Mouse (Mus musculus) mouse trophoblast stem cell (cell line): ENCODE results near the gene Lrp1.

Experiments used
- in situ Hi-C, 2 experiments: fragments of 300-500 bp; cut with MseI, MboI; formaldehyde crosslinking; loops; 2 replicates in 1 of 2; 3 replicates in 1 of 2; pipeline ENCODE4 v1.15.1; 2025

Gene Lrp1

DNA sequence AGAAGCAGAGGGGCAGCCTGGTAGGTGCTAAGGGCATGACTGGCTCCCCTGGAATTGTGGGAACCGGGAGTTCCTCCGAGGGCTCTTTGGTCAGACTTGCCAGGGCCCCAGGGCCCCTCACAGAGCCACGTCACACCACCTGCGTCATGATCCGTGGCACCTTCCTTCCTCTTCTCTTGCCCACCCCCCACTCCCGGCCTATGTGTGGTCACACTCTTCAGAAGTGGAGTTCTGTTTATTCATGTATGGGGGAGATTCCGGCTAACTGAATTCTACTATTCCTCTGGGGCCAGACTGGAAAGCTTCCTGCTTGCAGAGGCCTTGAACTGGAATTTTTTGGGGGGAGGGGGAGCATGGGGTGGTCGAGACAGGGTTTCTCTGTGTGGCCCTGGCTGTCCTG, 57.1 kb downstream of the Lrp1 start:
- in situ Hi-C loops, result no loop called here

DNA sequence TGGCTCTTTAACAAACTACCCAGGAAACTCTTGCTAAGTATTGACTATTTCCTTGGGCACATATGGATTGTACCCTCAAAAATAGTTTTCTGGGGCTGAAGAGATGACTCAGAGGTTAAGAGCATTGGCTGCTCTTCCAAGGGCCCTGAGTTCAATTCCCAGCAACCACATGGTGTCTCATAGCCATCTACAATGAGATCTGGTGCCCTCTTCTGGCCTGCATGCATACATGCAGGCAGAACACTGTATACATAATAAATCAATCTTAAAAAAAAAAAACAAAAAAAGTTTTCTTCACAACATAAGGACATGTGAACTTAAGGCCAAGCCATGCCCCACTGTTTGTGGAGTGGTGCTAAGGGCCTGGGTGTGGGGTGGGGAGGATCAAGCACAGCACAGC, 59.8 kb downstream of the Lrp1 start:
- in situ Hi-C loops, result no loop called here

DNA sequence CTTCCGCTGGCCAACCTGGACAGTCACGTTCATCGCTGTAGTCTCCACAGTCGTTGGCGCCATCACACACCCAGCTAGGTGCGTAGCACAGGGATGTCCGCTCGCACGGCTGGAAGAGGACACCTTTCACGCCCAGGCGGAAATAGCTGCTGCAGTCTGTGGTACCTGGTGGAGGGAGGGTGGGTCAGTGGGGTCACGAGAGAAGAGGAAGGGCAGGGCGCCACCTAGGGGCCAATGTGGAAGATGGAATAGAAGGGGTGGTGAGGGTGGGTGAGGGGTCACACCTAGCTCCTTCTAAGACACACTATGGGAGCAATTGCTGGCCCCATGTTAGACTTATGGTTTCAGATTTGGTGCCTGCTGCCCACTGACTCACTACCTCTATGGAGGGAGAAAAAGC, 63.6 kb downstream of the Lrp1 start:
- in situ Hi-C loops, result no loop called here

DNA sequence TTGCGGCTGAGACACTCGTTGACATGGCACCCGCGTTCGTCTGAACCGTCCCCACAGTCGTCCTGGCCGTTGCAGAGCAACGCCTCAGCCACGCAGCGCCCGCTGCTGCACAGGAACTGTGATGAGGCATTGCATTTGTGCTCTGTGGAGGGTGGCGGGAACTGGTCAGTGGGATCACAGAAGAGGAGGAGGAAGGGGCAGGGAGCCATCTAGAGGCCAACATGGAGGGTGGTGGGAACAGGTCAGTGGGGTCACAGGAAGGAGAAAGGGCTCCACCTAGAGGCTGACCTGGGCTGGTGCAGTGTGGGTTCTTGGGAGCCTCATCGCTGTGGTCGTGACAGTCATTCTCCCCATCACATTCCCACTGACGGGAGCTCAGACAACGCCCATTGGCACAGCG, 65.2 kb downstream of the Lrp1 start:
- in situ Hi-C loops, result no loop called here

DNA sequence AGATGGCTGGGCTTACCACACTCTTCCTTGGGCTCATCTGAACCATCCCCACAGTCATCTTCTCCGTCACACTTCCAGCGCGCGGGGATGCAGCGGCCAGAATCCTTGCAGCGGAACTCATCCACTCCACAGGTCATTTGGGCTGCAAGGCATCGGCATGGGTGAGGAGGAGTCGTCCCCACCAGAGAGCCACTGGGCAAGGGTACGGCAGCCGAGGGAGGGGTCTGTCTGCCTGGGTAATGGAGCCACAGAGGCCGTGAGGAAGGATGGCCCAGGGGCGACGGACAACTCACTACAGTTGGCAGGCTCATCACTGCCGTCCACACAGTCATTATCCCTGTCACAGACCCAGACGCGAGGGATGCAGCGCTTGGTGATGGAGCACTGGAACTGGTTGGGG, 71.1 kb downstream of the Lrp1 start:
- in situ Hi-C loops, result no loop called here

DNA sequence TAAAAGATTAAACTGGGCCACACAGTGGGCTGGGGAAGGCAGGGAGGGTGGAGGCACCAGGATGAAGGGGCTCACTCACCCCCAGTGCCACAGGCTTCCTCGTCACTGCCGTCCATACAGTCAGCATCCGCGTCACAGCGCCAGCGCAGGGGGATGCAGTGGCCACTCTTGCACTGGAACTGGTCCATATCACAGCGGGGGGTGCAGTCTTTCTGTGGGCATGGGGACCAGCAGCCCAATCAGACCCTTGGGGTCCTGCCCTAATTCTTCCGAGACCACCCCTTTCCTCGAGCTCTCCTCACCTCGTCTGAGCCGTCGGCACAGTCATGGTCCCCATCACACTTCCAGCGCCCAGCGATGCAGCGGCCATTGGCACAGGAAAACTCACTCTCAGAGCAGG, 72.7 kb downstream of the Lrp1 start:
- in situ Hi-C loops, result no loop called here

DNA sequence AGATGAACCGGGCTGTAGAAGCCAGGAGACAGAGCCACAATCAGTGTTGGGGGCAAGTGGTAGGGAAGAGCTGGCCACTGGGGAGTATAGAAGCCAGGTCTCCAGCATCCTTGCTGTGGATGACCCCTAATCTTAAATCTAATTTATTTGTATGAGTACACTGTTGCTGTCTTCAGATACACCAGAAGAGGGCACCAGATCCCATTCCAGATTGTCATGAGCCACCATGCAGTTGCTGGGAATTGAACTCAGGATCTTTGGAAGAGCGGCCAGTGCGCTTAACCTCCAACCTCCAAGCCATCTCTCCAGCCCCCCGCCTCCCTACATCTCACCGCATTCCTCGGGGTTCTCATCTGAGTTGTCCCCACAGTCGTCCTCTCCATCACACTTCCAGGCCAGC, 74.4 kb downstream of the Lrp1 start:
- in situ Hi-C loops, result no loop called here

DNA sequence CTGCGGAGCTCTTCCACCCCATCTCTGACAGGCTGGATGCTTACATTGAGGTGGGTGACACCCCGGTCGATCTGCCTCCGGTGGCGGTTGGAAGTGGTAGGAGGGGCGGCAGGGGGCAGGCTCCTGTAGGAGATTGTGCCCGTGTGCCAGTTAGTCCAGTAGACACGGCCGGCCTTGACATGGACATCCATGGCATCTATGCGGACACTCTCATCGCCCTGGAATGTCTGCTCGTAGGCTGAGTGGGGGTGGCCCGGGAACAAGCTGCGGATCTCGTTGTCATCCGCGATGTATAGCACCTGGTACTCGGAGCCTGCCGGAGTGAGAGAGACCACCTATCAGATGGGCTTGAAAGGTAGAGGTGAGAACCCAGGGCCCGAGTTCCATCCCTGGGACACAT, 76.6 kb downstream of the Lrp1 start:
- in situ Hi-C loops, result loop anchor here (5.0 kb wide), 1 partner anchor 37 kb away; no protein-coding TSS in a partner anchor

DNA sequence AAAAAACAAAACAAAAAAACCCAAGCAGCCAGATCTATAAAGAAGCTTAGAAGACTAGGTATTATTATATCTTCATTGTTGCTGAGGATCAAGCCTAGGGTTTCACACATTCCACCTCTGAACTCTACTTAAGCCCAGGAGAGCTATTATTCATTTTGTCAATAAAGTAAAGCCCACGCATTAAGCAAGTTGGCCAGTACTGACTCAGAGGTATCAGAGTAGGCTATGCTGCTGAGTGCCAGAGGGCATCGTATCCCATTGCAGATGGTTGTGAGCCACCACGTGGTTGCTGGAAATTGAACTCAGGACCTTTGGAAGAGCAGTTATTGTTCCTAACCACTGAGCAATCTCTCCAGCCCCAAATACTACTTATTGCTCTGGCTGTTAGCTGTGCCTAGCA, 77.0 kb downstream of the Lrp1 start:
- in situ Hi-C loops, result loop anchor here (5.0 kb wide), 1 partner anchor 37 kb away; no protein-coding TSS in a partner anchor

DNA sequence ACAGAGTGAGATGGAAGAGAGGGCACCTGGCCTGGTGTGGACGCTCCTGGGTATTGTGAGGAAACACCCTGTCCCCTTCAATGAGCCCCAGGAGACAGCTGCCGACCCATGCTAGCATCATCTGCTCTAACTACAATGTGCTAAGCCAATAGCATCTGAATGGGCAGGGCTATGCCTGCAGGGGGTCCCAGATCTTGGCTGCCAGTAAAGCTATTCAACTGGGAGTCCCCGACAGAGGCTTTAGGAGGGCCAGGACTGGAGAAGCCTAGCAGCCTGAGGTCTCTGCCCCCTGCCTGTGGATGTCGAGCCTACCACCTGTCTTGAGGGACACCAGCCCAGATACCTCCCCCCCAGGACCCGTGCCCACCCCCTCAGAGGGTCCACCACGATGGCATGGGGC, 78.2 kb downstream of the Lrp1 start:
- in situ Hi-C loops, result loop anchor here (5.0 kb wide), 1 partner anchor 35 kb away; no protein-coding TSS in a partner anchor

DNA sequence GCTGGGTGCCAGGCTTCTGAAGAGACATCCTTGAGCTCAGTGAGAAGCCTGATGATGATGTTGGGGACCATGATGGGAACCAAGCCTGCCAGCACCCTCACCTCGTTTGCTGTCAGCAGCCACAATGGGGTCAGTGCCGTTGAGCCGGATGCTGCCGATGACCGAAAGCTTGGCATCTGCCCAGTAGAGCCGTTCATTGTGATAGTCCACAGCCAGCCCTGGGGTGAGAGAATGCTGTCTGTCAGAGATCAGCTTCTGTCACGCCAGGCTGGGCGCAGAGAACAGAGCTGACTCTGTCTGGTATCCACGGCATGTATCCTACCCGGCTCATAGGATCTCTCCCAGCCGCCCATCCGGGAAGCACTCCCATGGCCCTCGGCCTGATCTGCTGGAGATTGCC, 78.9 kb downstream of the Lrp1 start:
- in situ Hi-C loops, result loop anchor here (5.0 kb wide), 1 partner anchor 35 kb away; no protein-coding TSS in a partner anchor

DNA sequence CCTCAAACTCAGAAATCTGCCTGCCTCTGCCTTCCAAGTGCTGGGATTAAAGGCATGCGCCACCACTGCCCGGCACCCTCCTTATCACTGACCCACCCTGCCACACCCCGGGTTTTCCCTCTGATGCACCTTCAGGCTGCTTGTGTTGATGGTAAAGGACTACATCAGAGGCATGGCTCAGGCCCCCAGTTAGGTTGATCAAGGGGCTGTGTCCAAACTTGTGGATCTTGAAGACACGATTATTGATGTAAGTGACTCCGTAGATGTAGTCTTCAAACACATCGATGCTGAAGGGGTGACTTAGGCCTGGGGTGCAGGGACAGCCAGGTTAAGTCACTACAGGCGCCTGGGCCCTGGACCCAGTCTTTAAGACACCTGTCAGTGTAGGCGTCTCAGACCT, 79.4 kb downstream of the Lrp1 start:
- in situ Hi-C loops, result loop anchor here (5.0 kb wide), 1 partner anchor 34 kb away; no protein-coding TSS in a partner anchor

DNA sequence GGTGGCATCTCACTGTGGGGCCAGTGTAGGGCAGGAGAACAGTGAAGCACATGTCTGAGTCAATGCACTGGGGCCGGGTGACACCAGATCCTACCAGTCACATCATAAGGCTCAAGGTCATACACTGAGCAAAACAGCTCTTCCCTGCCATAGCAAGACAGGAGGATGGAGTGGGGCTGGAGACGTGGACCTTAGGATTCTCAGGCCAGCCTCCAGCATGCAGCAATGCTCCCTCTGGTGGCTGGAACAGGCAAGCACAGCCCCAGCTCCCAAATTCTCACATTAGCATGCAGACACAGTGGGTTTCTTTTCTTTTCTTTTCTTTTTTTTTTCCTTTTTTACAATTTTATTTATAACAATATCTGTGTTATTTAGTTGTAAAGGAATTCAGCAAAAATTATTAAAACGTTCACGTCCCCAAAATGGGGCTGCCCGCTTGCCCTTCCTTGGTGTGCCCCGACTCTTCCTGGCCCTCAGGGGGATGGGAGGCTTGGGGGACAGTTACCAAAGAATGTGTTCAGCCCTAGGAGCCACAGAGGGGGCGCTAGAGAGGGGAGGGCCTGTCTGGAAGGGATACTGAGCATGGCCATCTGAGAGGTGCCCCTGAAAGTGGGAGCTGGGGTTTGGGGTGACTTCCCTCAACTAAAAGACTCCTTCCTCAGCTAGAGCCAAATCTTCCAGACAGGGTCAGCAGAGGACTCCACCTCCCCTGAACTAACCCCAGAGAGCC, 82.9 kb downstream of the Lrp1 start:
- in situ Hi-C loops, result no loop called here

DNA sequence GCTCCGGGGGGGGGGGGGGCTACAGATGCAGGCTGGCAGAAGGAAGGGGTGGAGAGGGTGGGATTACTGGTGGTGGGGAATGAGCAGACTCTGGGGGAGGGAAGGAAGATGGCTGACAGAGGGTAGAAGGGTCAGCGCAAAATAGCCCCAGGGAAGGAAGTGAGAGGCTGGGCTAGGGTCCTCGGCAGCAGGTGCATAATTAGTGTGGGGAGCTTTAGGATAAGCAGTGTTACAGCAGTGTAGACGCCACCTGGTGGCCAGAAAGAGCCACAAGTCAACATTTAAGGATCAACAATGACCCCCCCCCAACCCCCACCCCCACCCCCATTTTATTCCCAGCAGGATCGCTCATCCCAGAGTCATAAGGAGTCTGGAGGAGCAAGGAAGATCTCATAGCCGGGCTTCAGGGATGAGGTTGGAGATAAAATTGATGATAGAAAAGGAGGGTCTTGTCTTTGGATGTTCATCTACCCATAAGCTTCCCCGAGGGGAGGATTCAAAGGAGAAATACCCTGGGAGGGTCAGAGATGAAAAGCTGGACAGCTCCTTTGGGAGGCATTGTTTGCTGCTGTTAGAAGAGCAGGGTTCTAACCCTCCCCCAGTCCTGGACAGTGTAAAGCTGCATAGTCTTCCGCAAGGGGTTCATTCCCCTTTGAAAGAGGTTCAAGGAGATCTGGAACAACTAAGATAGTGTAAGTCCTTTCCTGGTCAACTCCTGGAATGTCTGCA, 84.2 kb downstream of the Lrp1 start:
- in situ Hi-C loops, result no loop called here

DNA sequence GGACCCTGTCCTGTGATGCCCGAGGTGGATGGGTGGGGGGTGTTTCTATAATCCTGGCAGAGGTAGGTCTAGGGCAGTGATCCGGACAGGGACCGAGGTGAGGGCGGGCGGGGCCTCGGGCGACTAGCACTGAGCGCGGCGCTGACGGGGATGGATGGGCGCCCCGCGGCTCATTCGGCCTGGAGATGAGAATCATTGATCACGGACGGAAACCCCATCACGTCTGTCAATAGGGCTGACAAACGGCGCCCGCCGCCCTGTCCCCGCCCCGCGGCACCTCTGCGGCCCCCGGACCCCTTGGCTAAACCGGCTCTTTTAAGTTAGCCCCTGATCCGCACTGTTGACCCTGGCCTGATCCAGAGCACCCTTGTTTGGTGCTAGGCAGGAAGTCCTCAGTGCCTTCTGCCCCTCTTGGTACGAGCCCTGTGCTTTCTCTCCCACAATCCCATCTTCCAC, 86.0 kb downstream of the Lrp1 start:
- in situ Hi-C loops, result no loop called here

DNA sequence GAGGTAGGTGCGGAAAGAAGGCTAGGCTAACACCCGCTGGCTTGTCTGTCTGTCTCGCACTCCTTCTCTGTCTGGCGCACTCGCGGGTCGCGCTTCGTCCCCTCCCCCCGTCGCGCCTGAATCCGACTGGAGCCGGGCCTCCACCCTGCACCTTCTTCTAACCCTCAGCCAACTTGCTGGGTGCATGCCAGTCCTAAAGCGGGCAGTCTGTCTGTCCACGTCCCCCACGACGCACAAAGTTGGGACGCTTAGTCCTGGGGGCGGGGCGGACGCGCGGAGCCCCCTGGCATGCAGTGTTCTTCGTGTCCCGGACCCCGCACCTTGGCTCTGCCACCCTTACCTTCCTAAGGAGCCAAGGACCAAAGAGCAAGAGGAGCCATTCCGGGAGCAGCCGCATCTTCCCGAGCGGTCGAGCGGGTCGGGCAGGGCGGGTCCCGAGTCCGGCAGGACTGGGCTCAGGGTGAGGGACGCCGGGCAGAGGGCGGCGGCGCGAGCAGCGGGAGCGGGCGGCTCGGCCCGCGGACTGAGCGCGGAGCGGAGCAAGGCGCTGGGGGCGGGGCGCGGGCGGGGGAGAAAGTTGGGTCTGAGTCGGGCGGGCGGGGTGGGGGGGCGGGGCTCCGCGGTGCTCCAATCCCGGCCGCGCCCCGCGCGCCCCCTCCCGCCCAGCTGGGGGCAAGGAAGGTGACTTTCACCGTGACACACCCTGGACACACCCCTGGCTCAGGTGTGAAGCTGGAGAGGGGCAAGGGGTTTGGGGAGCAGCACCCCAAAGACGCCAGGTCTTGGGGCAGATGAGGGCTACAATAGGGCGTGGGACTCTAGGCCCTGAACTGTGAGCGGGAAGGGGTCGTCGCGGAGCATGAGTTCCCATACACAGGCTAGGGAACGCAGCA, 86.7 kb downstream of the Lrp1 start, which contains the start of gene Nxph4:
Gene Nxph4, minus strand, starts transcription at position 524 of the 893 bp plus-strand sequence.
- in situ Hi-C loops, result no loop called here

DNA sequence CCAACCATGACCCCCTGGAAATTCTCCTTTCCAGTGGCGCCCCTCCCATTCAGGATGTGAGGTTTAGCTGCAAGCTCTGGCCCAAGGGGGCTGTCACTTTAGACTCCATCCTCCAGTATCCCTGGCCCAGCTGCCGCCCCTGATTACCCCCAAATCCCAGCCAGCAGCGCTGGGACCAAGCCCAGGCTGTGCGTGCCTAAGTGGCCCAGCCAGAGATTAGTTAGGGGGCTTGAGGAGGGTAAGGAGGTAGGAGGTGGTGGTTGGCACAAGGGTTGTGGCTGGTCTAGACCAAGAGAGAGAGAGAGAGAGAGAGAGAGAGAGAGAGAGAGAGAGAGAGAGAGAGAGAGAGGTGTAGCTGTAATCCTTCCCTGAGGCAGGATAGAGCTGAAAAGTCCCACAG, 89.4 kb downstream of the Lrp1 start:
- in situ Hi-C loops, result no loop called here

DNA sequence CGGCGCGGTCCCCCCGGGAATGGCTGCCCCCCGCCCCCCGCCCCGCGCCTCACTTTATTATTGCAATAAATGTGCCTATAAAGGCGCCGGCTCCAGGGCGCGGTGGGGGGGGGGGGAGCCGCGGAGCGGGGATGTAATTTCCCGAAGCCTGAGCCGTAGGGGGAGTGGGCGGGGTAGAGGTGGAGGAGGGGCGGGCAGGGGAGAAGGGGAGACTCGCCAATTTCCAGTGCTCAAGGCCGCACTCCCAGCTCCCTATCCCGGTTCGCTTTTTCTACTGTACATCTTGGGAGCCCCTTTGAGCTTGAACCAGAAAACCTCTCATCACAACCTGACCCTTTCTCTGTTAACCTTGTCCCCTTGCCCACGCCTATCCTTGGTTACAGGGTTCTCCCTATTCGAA, 90.0 kb downstream of the Lrp1 start:
- in situ Hi-C loops, result no loop called here

DNA sequence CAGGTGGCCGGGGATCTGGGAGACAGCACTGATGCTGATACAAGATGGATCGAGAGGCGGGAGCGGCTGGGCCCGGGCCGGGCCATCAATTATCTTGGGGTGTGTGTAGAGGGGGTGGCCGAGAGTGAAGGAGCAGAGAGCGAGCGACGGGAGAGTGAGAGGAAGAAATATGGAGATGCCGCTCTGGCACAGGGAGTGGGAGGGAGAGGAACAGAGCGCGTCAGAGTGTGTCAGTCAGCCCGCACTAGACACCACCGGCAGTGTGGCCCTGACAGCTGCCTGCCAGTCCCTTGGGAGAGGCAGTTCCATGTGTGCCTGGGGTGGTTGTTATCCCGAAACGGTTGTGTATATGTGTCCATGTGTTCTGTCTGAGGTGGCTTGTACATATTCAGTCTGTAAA, 93.5 kb downstream of the Lrp1 start:
- in situ Hi-C loops, result no loop called here

DNA sequence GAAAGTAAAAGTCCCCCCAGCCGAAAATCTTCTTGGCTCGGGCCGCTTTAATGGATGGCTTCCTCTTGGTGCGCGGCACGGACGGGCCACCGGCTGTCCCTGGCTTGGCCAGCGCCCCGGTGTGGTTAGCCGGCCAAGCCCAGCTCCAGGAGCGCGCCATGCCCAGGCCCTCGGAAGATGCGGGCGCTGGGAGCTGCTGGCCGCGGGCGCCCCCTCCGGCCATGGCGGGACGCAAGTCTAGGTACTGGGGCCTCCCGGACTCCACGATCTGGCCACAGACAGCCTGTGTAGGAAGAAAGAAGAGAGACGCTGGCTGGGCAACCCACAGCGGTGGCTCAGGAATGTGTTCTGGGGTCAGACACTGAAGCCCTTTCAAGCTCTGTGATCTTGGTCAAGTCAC, 94.3 kb downstream of the Lrp1 start:
- in situ Hi-C loops, result no loop called here

DNA sequence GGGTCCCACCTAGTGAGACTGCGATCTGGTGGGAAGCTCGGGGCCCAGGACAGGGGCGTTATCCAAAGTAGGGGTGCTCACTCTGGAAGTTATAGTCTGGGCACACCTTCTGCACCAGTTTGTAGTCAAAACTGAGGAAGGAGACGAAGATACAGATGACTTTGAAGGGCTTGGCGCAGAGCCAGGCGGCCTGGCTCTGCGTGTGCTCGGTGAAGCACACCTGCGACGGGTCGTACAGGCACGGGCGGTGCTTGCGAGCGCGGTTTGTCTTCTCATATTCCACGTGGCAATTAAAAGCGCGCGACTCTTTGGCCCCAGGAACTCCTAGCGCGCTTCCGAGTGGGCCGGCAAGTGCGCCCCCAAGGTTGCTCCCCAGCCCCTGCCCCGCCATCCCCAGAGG, 94.9 kb downstream of the Lrp1 start:
- in situ Hi-C loops, result no loop called here
